Mouse (Mus musculus) erythroblast, embryonic 14.5 days (primary cell): Measurements from ENCODE around the gene Ndufaf7. TPM values are rescaled to one million over a fixed set of nuclear protein-coding genes. Genes with fewer than 3 reads are reported as not detected.

Source experiments
- H3K27me3 ChIP-seq: 2 replicates; pipeline ENCODE4 v1.6.1; 2012; ENCODE audit warnings: inconsistent platforms; ENCODE audit not compliant: control insufficient read depth
- H3K36me3 ChIP-seq: 2 replicates; pipeline ENCODE4 v1.6.1; 2012; ENCODE audit warnings: mild to moderate bottlenecking, inconsistent platforms; ENCODE audit not compliant: control insufficient read depth
- H3K4me1 ChIP-seq: 2 replicates; pipeline ENCODE4 v1.6.1; 2012; ENCODE audit warnings: inconsistent platforms; ENCODE audit not compliant: control insufficient read depth
- H3K4me3 ChIP-seq: replicated peaks from 2 replicates; pipeline ENCODE3; 2012; ENCODE audit warnings: moderate library complexity, mild to moderate bottlenecking, inconsistent platforms
- H3K9me3 ChIP-seq: 2 replicates; pipeline ENCODE4 v1.6.1; 2012; ENCODE audit warnings: low read length, inconsistent platforms, mixed read lengths; ENCODE audit not compliant: control insufficient read depth
- GATA1 ChIP-seq: IDR thresholded peaks from 2 replicates; pipeline ENCODE4 v1.6.1; 2012; ENCODE audit warnings: low read length, inconsistent platforms, mixed read lengths
- TAL1 ChIP-seq: IDR thresholded peaks from 3 replicates; pipeline ENCODE4 v1.6.1; 2012; ENCODE audit warnings: low read length, inconsistent platforms, mixed read lengths
- polyA plus RNA-seq: library from polyadenylated mRNA; stranded (reverse); fragments of >175 nt; gene quantifications from 2 replicates; pipeline ENCODE4 v1.2.3, GENCODE M21; 2012

Gene Ndufaf7
- 0.04 and 0.08 TPM in 2 replicates for polyA plus RNA-seq

DNA sequence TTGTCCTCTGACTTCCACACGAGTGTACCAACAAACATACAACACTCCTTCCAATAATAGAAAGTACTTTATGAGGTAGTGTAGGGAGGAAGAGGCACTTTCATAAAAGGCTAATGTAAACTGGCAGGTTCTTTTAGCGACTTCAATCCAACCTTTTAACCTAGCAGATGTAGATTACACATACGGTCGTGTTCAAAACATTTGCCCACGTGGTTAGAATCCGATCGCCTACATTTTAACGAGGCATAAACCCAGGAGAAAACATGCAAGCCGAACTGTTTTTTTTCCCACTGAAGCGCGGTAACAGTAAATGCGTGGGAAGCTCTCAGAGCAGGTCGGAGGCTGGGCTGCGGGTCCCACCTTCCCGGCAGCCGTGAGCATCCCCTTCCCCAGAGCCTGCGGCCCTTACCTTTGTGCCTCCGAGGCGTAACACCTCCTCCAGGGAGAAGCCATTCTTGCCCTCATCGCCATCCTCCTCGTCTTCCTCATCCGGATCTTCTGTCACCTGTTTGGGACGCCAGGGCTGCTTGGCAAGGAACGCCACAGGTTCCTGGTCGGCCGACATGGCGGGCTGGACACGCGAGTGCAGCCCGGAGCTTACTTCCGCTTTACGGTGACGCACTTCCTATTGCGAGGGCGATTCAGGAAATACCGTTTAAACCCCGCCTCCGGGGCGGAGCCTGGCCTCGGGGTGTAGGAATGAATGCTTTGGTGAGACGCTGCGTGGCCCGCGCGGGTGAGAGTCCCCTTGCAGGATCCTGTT, at the start of gene Ndufaf7, which contains the start of gene Cebpz:
Gene Ndufaf7, plus strand, starts transcription at position 671 of the 763 bp plus-strand sequence.
Gene Cebpz, minus strand, starts transcription at position 601 of the 763 bp plus-strand sequence.
- peaks cover 41% of the 10 kb centered on the region for H3K4me1 ChIP-seq
- H3K4me3 ChIP-seq = peak within 1 kb of the TSS; percentile 70
- H3K36me3 ChIP-seq = peaks cover 41% of the 10 kb centered on the region
- H3K27me3 ChIP-seq = no peaks in the 10 kb centered on the region
- TF ChIP-seq TAL1 (no peak), GATA1 (no peak)
- H3K9me3 ChIP-seq = no peaks in the 10 kb centered on the region

DNA sequence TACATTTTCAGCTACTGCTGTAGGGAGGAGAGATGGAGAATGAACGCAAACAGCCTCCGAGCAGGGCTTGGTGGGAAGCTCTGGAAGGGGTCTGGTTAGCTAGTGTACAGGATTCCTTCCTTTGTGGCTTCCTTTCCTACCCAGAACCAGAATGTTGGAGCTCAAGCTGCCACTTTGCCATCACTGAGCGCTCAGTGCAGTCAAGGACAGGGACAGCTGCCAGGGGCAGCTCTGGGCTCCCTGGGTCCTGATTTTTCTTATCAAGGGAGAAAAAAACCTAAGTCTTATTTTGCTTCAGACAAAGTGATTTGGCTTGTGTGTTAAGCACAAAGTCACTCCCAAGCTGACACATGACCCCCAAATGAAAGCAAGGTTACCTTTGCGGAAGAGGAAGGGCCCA, 48.4 kb upstream of the Ndufaf7 start:
- peaks cover 3% of the 10 kb centered on the region for H3K9me3 ChIP-seq
- H3K4me3 ChIP-seq = no peak overlapping the region
- H3K4me1 ChIP-seq = no peaks in the 10 kb centered on the region; the same call in 1 of the 2 replicates
- H3K36me3 ChIP-seq = no peaks in the 10 kb centered on the region
- no peaks in the 10 kb centered on the region for H3K27me3 ChIP-seq
- TF ChIP-seq TAL1 (no peak), GATA1 (no peak)

GRCm38 (mm10) chr17:78889184-78889583, 47.8 kb upstream of the Ndufaf7 start:
- Histone ChIP-seq H3K27me3 (no peaks in the 10 kb centered on the region), H3K9me3 (peaks cover 3% of the 10 kb centered on the region), H3K4me1 (no peaks in the 10 kb centered on the region; the same call in 1 of the 2 replicates), H3K4me3 (no peak overlapping the region), H3K36me3 (no peaks in the 10 kb centered on the region)
- no peak for TF ChIP-seq GATA1
- TF ChIP-seq TAL1 = no peak

DNA sequence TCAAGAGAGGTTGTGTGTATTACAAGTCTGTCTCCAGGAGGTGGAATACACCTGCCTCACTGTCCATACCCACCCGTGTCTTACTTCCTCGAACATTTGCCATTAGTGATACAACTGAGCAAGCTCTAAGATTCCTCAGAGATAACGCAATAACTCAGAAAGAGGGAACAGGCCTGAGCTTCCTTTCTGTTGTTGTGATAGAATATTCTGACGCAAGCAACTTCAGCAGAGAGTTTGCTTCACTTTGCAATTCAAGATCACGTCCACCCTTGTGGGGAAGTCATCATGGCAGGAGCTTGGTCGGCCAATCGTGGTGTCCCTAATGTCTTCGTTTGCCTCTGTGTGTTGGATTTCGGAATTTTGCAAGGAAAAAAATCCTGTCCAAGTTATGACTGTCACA, 45.9 kb upstream of the Ndufaf7 start:
- no peaks in the 10 kb centered on the region for H3K9me3 ChIP-seq
- no peaks in the 10 kb centered on the region for H3K36me3 ChIP-seq
- H3K27me3 ChIP-seq = no peaks in the 10 kb centered on the region
- no peak overlapping the region for H3K4me3 ChIP-seq
- no peaks in the 10 kb centered on the region for H3K4me1 ChIP-seq
- no peak for TF ChIP-seq GATA1
- TF ChIP-seq TAL1 = no peak

- Histone ChIP-seq H3K4me1 (no peaks in the 10 kb centered on the region), H3K4me3 (no peak overlapping the region), H3K9me3 (no peaks in the 10 kb centered on the region), H3K36me3 (no peaks in the 10 kb centered on the region), H3K27me3 (no peaks in the 10 kb centered on the region)
- TF ChIP-seq GATA1 (no peak), TAL1 (no peak)
Observed at GRCm38 (mm10) chr17:78894991-78895390, 41.9 kb upstream of the Ndufaf7 start.

GRCm38 (mm10) chr17:78895394-78895793, 41.5 kb upstream of the Ndufaf7 start:
- TF ChIP-seq TAL1 (no peak), GATA1 (no peak)
- Histone ChIP-seq H3K36me3 (no peaks in the 10 kb centered on the region), H3K9me3 (no peaks in the 10 kb centered on the region), H3K27me3 (no peaks in the 10 kb centered on the region), H3K4me3 (no peak overlapping the region), H3K4me1 (no peaks in the 10 kb centered on the region)

- H3K9me3 ChIP-seq = no peaks in the 10 kb centered on the region
- no peak overlapping the region for H3K4me3 ChIP-seq
- no peaks in the 10 kb centered on the region for H3K27me3 ChIP-seq
- no peak for TF ChIP-seq GATA1
- no peak for TF ChIP-seq TAL1
- no peaks in the 10 kb centered on the region for H3K4me1 ChIP-seq
- no peaks in the 10 kb centered on the region for H3K36me3 ChIP-seq
Observed at GRCm38 (mm10) chr17:78903158-78903557, 33.8 kb upstream of the Ndufaf7 start.

DNA sequence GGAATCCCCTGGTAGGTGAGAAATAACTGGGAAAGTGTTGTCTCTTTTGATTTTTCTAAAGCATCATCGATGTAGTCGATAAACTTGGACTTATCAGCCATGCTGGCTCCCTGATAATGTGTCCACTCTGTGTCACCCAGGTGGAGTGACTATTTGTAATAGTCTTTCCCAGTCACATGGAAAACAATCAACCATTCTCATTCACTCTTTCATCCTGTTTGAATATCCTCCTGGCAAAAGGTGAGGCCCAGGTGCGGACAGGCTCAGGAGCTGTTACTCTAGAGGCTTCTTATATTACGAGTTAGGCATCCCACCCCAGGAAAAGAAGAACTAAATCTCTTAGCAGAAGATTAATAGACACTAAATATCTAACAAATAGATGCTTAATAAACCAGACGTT, 30.0 kb upstream of the Ndufaf7 start, which contains the start of gene Sult6b1:
Gene Sult6b1, minus strand, starts transcription at position 101 of the 400 bp plus-strand sequence.
- no peak for TF ChIP-seq GATA1
- TF ChIP-seq TAL1 = no peak
- no peaks in the 10 kb centered on the region for H3K9me3 ChIP-seq
- H3K4me1 ChIP-seq = no peaks in the 10 kb centered on the region
- H3K4me3 ChIP-seq = no peak within 1 kb of the TSS
- no peaks in the 10 kb centered on the region for H3K27me3 ChIP-seq
- H3K36me3 ChIP-seq = no peaks in the 10 kb centered on the region

GRCm38 (mm10) chr17:78909374-78909773, 27.6 kb upstream of the Ndufaf7 start:
- H3K36me3 ChIP-seq = no peaks in the 10 kb centered on the region
- H3K4me3 ChIP-seq = no peak overlapping the region
- TF ChIP-seq TAL1 (no peak), GATA1 (no peak)
- no peaks in the 10 kb centered on the region for H3K27me3 ChIP-seq
- no peaks in the 10 kb centered on the region for H3K9me3 ChIP-seq
- peaks cover 4% of the 10 kb centered on the region for H3K4me1 ChIP-seq
